Mouse (Mus musculus) ES-E14 (cell line): ENCODE results near the gene Oas1e. TPM values are rescaled to one million over a fixed set of nuclear protein-coding genes. Genes with fewer than 3 reads are reported as not detected.
"Not testable (repeated sequence)": the region's sequence is repeated elsewhere in the genome, so short reads cannot be mapped to it uniquely, and the experiment has no call there.

Experiments
- DNase-seq: peaks from one replicate; pipeline ENCODE4 v3.0.0-alpha.2; 2013; ENCODE audit warnings: low read depth, low spot score
- H3K27ac ChIP-seq: 2 replicates; pipeline ENCODE4 v1.5.1; 2012; ENCODE audit warnings: low read depth, mild to moderate bottlenecking, low read length, moderate library complexity, mixed read lengths; ENCODE audit not compliant: poor library complexity, insufficient read depth, severe bottlenecking
- H3K36me3 ChIP-seq: 2 replicates; pipeline ENCODE4 v1.6.1; 2012; ENCODE audit warnings: mild to moderate bottlenecking, low read length, moderate library complexity, mixed read lengths; ENCODE audit not compliant: control insufficient read depth, poor library complexity, insufficient read depth, severe bottlenecking
- H3K4me1 ChIP-seq, 2 experiments: fragments of 150-350 bp in 1 of 2; sonication (generic) in 1 of 2; 2 replicates each; pipeline ENCODE4 v1.6.1; 2012; ENCODE audit warnings: low read length in 2 of 2, mild to moderate bottlenecking in 1 of 2, mixed read lengths in 1 of 2; ENCODE audit not compliant: control insufficient read depth in 2 of 2, insufficient read depth in 2 of 2, poor library complexity in 1 of 2
- H3K4me3 ChIP-seq, 2 experiments: fragments of 150-350 bp in 1 of 2; sonication (generic) in 1 of 2; 2 replicates each; pipeline ENCODE4 v1.5.1; 2012; ENCODE audit warnings: low read length in 2 of 2, low read depth in 1 of 2, mild to moderate bottlenecking in 1 of 2, mixed read lengths in 1 of 2; ENCODE audit not compliant: insufficient read depth in 1 of 2, poor library complexity in 1 of 2, severe bottlenecking in 1 of 2
- H3K9ac ChIP-seq: 2 replicates; pipeline ENCODE4 v1.6.1; 2012; ENCODE audit warnings: low read depth, mild to moderate bottlenecking, low read length, mixed read lengths; ENCODE audit not compliant: poor library complexity, insufficient read depth, severe bottlenecking
- H3K9me3 ChIP-seq: fragments of 150-350 bp; sonication (generic); 2 replicates; pipeline ENCODE4 v1.6.1; 2012; ENCODE audit warnings: low read depth, mild to moderate bottlenecking, low read length; ENCODE audit not compliant: control insufficient read depth, insufficient read depth
- CHD2 ChIP-seq: IDR thresholded peaks from 2 replicates; pipeline ENCODE4 v1.6.1; 2014; ENCODE audit warnings: mild to moderate bottlenecking, low read depth, low read length, inconsistent platforms
- HCFC1 ChIP-seq: IDR thresholded peaks from 2 replicates; pipeline ENCODE4 v1.6.1; 2012; ENCODE audit warnings: low read length, inconsistent platforms, borderline replicate concordance; ENCODE audit not compliant: insufficient read depth
- MAFK ChIP-seq: IDR thresholded peaks from 2 replicates; pipeline ENCODE4 v1.6.1; 2014; ENCODE audit warnings: mild to moderate bottlenecking, low read depth, low read length, inconsistent platforms; ENCODE audit not compliant: insufficient read depth
- ZC3H11A ChIP-seq: IDR thresholded peaks from 2 replicates; pipeline ENCODE4 v1.6.1; 2012; ENCODE audit warnings: low read depth, mild to moderate bottlenecking, inconsistent platforms, low read length, borderline replicate concordance
- ZNF384 ChIP-seq: IDR thresholded peaks from 2 replicates; pipeline ENCODE4 v1.6.1; 2012; ENCODE audit warnings: low read depth, low read length, inconsistent platforms
- in situ Hi-C, 2 experiments: fragments of 600-800 bp; cut with MboI; formaldehyde crosslinking; loops; one replicate each; pipeline ENCODE4 v1.15.1; 2025; ENCODE audit warnings: low sequenced_read_pairs in 2 of 2, inconsistent platforms in 1 of 2; ENCODE audit not compliant: unreplicated experiment in 2 of 2
- total RNA-seq: library from RNA; depleted of rRNA; stranded (reverse); fragments of 300-350 nt; gene quantifications from 2 replicates; pipeline ENCODE4 v1.2.3, GENCODE M21; 2012

The Oas1e gene
- total RNA-seq, 1 experiment, result 0.18 TPM

DNA sequence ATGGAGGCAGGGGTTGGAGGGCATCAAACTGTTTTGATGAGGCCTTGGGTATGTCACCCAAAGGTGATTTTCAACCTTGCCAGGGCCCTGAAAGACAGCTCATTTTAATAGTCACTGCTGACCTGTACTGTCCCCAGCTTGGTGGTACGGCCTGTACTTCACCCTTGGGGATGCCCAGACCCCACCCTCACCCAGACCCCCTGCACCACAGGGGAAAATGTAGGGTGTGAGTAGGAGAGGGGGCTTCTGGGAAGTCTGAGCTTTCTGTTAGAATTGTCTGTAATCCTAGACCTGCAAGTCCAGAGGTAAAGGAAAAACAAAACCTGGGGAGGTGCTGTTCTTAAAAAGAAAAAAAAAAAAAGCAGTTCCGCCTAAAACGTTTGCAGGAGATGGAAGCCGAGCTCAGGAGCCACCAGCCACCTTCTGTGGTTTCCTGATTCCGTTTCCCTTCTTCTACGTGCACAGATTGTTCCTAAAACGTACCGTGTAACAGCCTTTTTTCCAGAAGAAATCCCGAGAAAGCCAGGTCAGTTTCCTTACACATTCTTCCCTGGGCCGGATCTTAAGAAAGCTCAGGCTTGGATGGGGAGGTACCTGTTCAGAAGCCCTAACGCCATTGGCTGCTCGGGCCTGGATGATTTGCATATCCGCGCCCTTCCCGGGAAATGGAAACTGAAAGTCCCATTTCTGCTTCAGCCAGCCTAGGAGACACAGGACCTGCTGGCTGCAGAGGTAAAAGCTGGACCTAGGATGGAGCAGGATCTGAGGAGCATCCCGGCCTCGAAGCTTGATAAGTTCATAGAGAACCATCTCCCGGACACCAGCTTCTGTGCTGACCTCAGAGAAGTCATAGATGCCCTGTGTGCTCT is 16.9 kb upstream of the Oas1e start, which contains the start of gene Oas1c:
Gene Oas1c, minus strand, starts transcription at position 564 of the 869 bp plus-strand sequence.
- Histone ChIP-seq H3K9ac (peak within 1 kb of the TSS; percentile 71), H3K4me3 (peak within 1 kb of the TSS; percentile 46 to 59), H3K36me3 (no peaks in the 10 kb centered on the region), H3K9me3 (no peaks in the 10 kb centered on the region), H3K4me1 (peaks cover 4 to 11% of the 10 kb centered on the region in 2 experiments; a peak in 2 of 4 replicates), H3K27ac (no peak within 1 kb of the TSS; the same call in 1 of the 2 replicates)
- TF ChIP-seq ZNF384 (peak; percentile 95), MAFK (no peak), HCFC1 (no peak)
- in situ Hi-C loops, result no loop called here
- DNase-seq, result peak; percentile 87

GRCm38 (mm10) chr5:120809171-120809570 is 13.8 kb upstream of the Oas1e start:
- in situ Hi-C loops, result no loop called here
- TF ChIP-seq MAFK (no peak), CHD2 (no peak)

DNA sequence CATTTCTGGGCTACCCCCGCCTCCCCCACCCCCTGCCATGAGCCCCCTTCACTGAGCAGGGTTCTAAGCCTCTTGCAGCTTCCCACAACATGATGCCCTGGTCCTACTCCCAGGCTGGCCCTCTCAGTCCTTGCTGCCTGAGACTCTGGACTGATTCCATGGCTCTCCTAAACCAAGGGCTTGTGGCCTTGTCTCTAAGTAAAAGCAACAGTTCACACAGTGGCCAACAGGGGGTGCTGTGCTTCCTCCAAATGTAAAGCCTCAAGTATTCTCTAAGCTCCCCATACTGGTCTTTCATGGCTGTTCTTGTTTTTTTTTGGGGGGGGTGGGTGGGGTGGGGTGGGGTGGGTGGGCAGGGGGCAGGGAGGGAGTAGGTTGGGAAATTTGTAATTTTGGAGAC is 11.1 kb upstream of the Oas1e start:
- no peaks in the 10 kb centered on the region for H3K36me3 ChIP-seq
- in situ Hi-C loops, result no loop called here
- TF ChIP-seq ZNF384 (no peak), MAFK (no peak), HCFC1 (no peak), ZC3H11A (no peak), CHD2 (no peak)
- no peak overlapping the region for H3K9ac ChIP-seq
- DNase-seq, result peak; percentile 78
- no peaks in the 10 kb centered on the region for H3K9me3 ChIP-seq
- H3K4me1 ChIP-seq, result peaks cover 4 to 6% of the 10 kb centered on the region in 2 experiments; a peak in 2 of 4 replicates
- H3K27ac ChIP-seq, result no peak overlapping the region
- no peak overlapping the region for H3K4me3 ChIP-seq

More at GRCm38 (mm10) chr5:120809171-120809570, 13.8 kb upstream of the Oas1e start:
- H3K36me3 ChIP-seq, result no peaks in the 10 kb centered on the region
- H3K27ac ChIP-seq, result no peak overlapping the region
- H3K4me1 ChIP-seq, result peaks cover 4 to 11% of the 10 kb centered on the region in 2 experiments; a peak in 2 of 4 replicates
- H3K9ac ChIP-seq, result no peak overlapping the region
- no peak overlapping the region for H3K4me3 ChIP-seq
- no peak for DNase-seq
- H3K9me3 ChIP-seq, result no peaks in the 10 kb centered on the region

DNA sequence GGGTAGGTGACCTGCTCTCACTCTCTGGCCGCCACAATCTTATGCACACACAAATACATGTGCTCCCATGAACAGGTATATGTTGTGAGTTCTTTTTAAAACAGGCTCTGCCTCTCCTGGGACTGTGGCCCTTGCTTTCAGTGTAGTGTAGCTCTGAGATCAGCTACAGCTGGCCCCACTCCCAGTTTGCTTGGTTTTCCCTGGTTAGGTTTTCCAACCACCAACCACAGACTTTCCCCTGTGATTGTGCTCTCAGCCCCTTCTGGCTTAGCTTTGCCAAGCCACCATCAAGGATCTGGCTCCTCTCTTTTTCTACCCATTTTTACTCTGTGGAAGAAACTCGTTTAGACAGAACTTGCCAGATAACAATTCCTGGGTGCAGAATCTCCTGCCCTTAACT is 8.3 kb upstream of the Oas1e start:
- no peak for DNase-seq
- in situ Hi-C loops, result no loop called here

GRCm38 (mm10) chr5:120798943-120799342 is 3.6 kb upstream of the Oas1e start:
- H3K4me1 ChIP-seq, in situ Hi-C loops, H3K4me3 ChIP-seq, DNase-seq, H3K27ac ChIP-seq, H3K36me3 ChIP-seq, H3K9me3 ChIP-seq, H3K9ac ChIP-seq: not testable (repeated sequence)

More for the DNA sequence above, 8.3 kb upstream of the Oas1e start:
- H3K9ac ChIP-seq, result no peak overlapping the region
- H3K36me3 ChIP-seq, result no peaks in the 10 kb centered on the region
- H3K4me3 ChIP-seq, result no peak overlapping the region
- no peaks in the 10 kb centered on the region; a peak in 1 of 4 replicates for H3K4me1 ChIP-seq
- H3K27ac ChIP-seq, result no peak overlapping the region
- H3K9me3 ChIP-seq, result no peaks in the 10 kb centered on the region
- no peak for TF ChIP-seq HCFC1
- TF ChIP-seq CHD2, result no peak
- TF ChIP-seq ZC3H11A, result no peak
- no peak for TF ChIP-seq ZNF384
- no peak for TF ChIP-seq MAFK

DNA sequence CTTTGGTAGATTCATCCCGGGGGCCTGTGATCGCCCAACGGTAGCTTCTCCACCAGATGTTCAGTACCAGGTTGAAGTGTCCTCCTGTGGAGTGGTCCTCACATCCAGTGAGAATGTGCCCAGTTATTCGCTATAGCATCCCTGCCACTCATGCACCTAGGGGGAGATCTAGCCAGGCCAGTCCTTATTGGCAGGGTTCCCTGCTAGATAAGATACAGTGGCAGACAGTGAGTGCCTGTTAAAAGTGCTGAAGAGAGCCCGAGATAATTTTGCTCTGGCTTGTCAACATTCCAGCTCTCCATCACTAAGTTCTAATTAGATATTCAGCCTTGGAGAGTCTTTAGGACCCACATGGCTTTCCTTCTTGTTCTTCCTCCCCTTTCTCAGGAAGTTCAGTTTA is 2.8 kb upstream of the Oas1e start:
- H3K4me3 ChIP-seq, H3K27ac ChIP-seq, H3K9ac ChIP-seq, H3K9me3 ChIP-seq, DNase-seq, in situ Hi-C loops, H3K4me1 ChIP-seq, H3K36me3 ChIP-seq: not testable (repeated sequence)
